Mouse (Mus musculus): ENCODE data around the gene Dpm1. TPM values are rescaled to one million over a fixed set of nuclear protein-coding genes. Genes with fewer than 3 reads are reported as not detected.

Dpm1 gene
- 58.3 and 60.7 TPM in 2 replicates for polyA plus RNA-seq (2016; fragmentation: Nextera tagmentation; extraction: Ambion mirVana)

- Histone ChIP-seq H3K27me3 (ENCODE audit: low read depth, poor library complexity, severe bottlenecking) (no peaks in the 10 kb centered on the region), H3K36me3 (peaks cover 60% of the 10 kb centered on the region), H3K27ac (peak within 1 kb of the TSS; percentile 97)
These were observed at the start of gene Dpm1, which contains the start of the genes Gm20716 and Mocs3 for GRCm38 (mm10) chr2:168230026-168230728. TSS of gene Dpm1 (minus strand) at chr2:168230591. TSS of gene Gm20716 (minus strand) at chr2:168230364. TSS of gene Mocs3 (plus strand) at chr2:168230622.

GRCm38 (mm10) chr2:168274374-168274935 is 44.1 kb upstream of the Dpm1 start:
- H3K9me3 ChIP-seq (replicated peaks), result no peaks in the 10 kb centered on the region
- WGBS, result 11% methylated on average over 11 of the region's 11 CpGs
- peaks cover 26% of the 10 kb centered on the region for H3K4me1 ChIP-seq
- peaks cover 94% of the 10 kb centered on the region for H3K27me3 ChIP-seq (ENCODE audit: low read depth, poor library complexity, severe bottlenecking)
- no peak overlapping the region for H3K27ac ChIP-seq
- no peaks in the 10 kb centered on the region for H3K36me3 ChIP-seq
- no peak overlapping the region for H3K4me3 ChIP-seq
- DNase-seq (ENCODE audit: low spot score), result peak; percentile 84

More at GRCm38 (mm10) chr2:168230026-168230728, at the start of gene Dpm1, which contains the start of the genes Gm20716 and Mocs3:
- H3K4me3 ChIP-seq, result peak within 1 kb of the TSS; percentile 100
- WGBS, result under 1% methylated on average over 73 of the region's 73 CpGs
- H3K4me1 ChIP-seq, result peaks cover 33% of the 10 kb centered on the region
- no peaks in the 10 kb centered on the region for H3K9me3 ChIP-seq (replicated peaks)
- DNase-seq (ENCODE audit: low spot score), result peak; percentile 94

GRCm38 (mm10) chr2:168273387-168273786 is 43.0 kb upstream of the Dpm1 start:
- no peak for DNase-seq (ENCODE audit: low spot score)
- WGBS, result 45% methylated on average over 9 of the region's 9 CpGs
- no peaks in the 10 kb centered on the region for H3K9me3 ChIP-seq (replicated peaks)
- peaks cover 30% of the 10 kb centered on the region for H3K4me1 ChIP-seq
- H3K4me3 ChIP-seq, result no peak overlapping the region
- peaks cover 94% of the 10 kb centered on the region for H3K27me3 ChIP-seq (ENCODE audit: low read depth, poor library complexity, severe bottlenecking)
- H3K36me3 ChIP-seq, result no peaks in the 10 kb centered on the region; the same call in 1 of the 2 replicates
- H3K27ac ChIP-seq, result no peak overlapping the region

- no peaks in the 10 kb centered on the region; the same call in 1 of the 2 replicates for H3K36me3 ChIP-seq
- peaks cover 16% of the 10 kb centered on the region for H3K4me1 ChIP-seq
- 24% methylated on average over 7 of the region's 7 CpGs for WGBS
- 0 out of 2 replicates have a peak overlapping the region, but pooled peaks have one; percentile 55 for H3K27ac ChIP-seq
- peak overlapping the region; percentile 33 for H3K4me3 ChIP-seq
- DNase-seq (ENCODE audit: low spot score), result peak; percentile 69
- H3K27me3 ChIP-seq (ENCODE audit: low read depth, poor library complexity, severe bottlenecking), result peaks cover 47% of the 10 kb centered on the region
- no peaks in the 10 kb centered on the region for H3K9me3 ChIP-seq (replicated peaks)
These were observed 37.6 kb upstream of the Dpm1 start for GRCm38 (mm10) chr2:168268033-168268432.

GRCm38 (mm10) chr2:168260900-168261299 is 30.5 kb upstream of the Dpm1 start:
- Histone ChIP-seq H3K9me3 (replicated peaks) (no peaks in the 10 kb centered on the region), H3K36me3 (no peaks in the 10 kb centered on the region), H3K4me3 (no peak overlapping the region), H3K27me3 (ENCODE audit: low read depth, poor library complexity, severe bottlenecking) (peaks cover 25% of the 10 kb centered on the region), H3K27ac (no peak overlapping the region), H3K4me1 (peaks cover 4% of the 10 kb centered on the region; the same call in 1 of the 2 replicates)
- 91% methylated on average over 10 of the region's 10 CpGs for WGBS
- no peak for DNase-seq (ENCODE audit: low spot score)

GRCm38 (mm10) chr2:168260124-168260523 is 29.7 kb upstream of the Dpm1 start:
- DNase-seq (ENCODE audit: low spot score), result no peak
- peaks cover 25% of the 10 kb centered on the region for H3K27me3 ChIP-seq (ENCODE audit: low read depth, poor library complexity, severe bottlenecking)
- no peaks in the 10 kb centered on the region for H3K9me3 ChIP-seq (replicated peaks)
- H3K4me3 ChIP-seq, result no peak overlapping the region
- no peaks in the 10 kb centered on the region for H3K36me3 ChIP-seq
- WGBS, result 87% methylated on average over 3 of the region's 3 CpGs
- H3K4me1 ChIP-seq, result peaks cover 4% of the 10 kb centered on the region; the same call in 1 of the 2 replicates
- H3K27ac ChIP-seq, result no peak overlapping the region

- H3K36me3 ChIP-seq, result no peaks in the 10 kb centered on the region
- peaks cover 9% of the 10 kb centered on the region for H3K4me1 ChIP-seq
- WGBS, result 91% methylated on average over 8 of the region's 8 CpGs
- H3K4me3 ChIP-seq, result no peak overlapping the region
- no peaks in the 10 kb centered on the region for H3K9me3 ChIP-seq (replicated peaks)
- peaks cover 25% of the 10 kb centered on the region for H3K27me3 ChIP-seq (ENCODE audit: low read depth, poor library complexity, severe bottlenecking)
- no peak for DNase-seq (ENCODE audit: low spot score)
- H3K27ac ChIP-seq, result no peak overlapping the region
These were observed 28.7 kb upstream of the Dpm1 start for GRCm38 (mm10) chr2:168259046-168259445.

GRCm38 (mm10) chr2:168257188-168257587 is 26.8 kb upstream of the Dpm1 start:
- no peak for DNase-seq (ENCODE audit: low spot score)
- Histone ChIP-seq H3K27me3 (ENCODE audit: low read depth, poor library complexity, severe bottlenecking) (peaks cover 14% of the 10 kb centered on the region), H3K27ac (no peak overlapping the region), H3K36me3 (no peaks in the 10 kb centered on the region), H3K9me3 (replicated peaks) (no peaks in the 10 kb centered on the region), H3K4me1 (peaks cover 18% of the 10 kb centered on the region), H3K4me3 (no peak overlapping the region)
- WGBS, result 85% methylated on average over 4 of the region's 4 CpGs

- 80% methylated on average over 3 of the region's 3 CpGs for WGBS
- H3K4me3 ChIP-seq, result no peak overlapping the region
These were observed 26.1 kb upstream of the Dpm1 start for GRCm38 (mm10) chr2:168256506-168256905.

GRCm38 (mm10) chr2:168253822-168254221 is 23.4 kb upstream of the Dpm1 start:
- WGBS, result 17% methylated on average over 7 of the region's 7 CpGs

More at GRCm38 (mm10) chr2:168256506-168256905, 26.1 kb upstream of the Dpm1 start:
- H3K27ac ChIP-seq, result no peak overlapping the region
- H3K4me1 ChIP-seq, result peaks cover 18% of the 10 kb centered on the region
- H3K9me3 ChIP-seq (replicated peaks), result no peaks in the 10 kb centered on the region
- DNase-seq (ENCODE audit: low spot score), result no peak
- peaks cover 10% of the 10 kb centered on the region; the same call in 1 of the 2 replicates for H3K27me3 ChIP-seq (ENCODE audit: low read depth, poor library complexity, severe bottlenecking)
- no peaks in the 10 kb centered on the region for H3K36me3 ChIP-seq

GRCm38 (mm10) chr2:168252639-168253292 is 22.4 kb upstream of the Dpm1 start:
- H3K9me3 ChIP-seq (replicated peaks), result no peaks in the 10 kb centered on the region
- peaks cover 18% of the 10 kb centered on the region for H3K4me1 ChIP-seq
- DNase-seq (ENCODE audit: low spot score), result peak; percentile 78
- no peaks in the 10 kb centered on the region for H3K36me3 ChIP-seq
- peak overlapping the region; percentile 44 for H3K4me3 ChIP-seq
- peak overlapping the region; percentile 75 for H3K27ac ChIP-seq
- peaks cover 11% of the 10 kb centered on the region; the same call in 1 of the 2 replicates for H3K27me3 ChIP-seq (ENCODE audit: low read depth, poor library complexity, severe bottlenecking)
- WGBS, result 13% methylated on average over 16 of the region's 16 CpGs

More at GRCm38 (mm10) chr2:168253822-168254221, 23.4 kb upstream of the Dpm1 start:
- Histone ChIP-seq H3K4me3 (no peak overlapping the region), H3K9me3 (replicated peaks) (no peaks in the 10 kb centered on the region), H3K4me1 (peaks cover 18% of the 10 kb centered on the region), H3K36me3 (no peaks in the 10 kb centered on the region), H3K27ac (no peak overlapping the region), H3K27me3 (ENCODE audit: low read depth, poor library complexity, severe bottlenecking) (peaks cover 11% of the 10 kb centered on the region; the same call in 1 of the 2 replicates)
- DNase-seq (ENCODE audit: low spot score), result no peak

GRCm38 (mm10) chr2:168250270-168250669 is 19.9 kb upstream of the Dpm1 start:
- peak; percentile 90 for DNase-seq (ENCODE audit: low spot score)
- Histone ChIP-seq H3K4me3 (no peak overlapping the region), H3K27ac (no peak overlapping the region), H3K36me3 (no peaks in the 10 kb centered on the region), H3K27me3 (ENCODE audit: low read depth, poor library complexity, severe bottlenecking) (peaks cover 17% of the 10 kb centered on the region), H3K4me1 (peaks cover 18% of the 10 kb centered on the region), H3K9me3 (replicated peaks) (no peaks in the 10 kb centered on the region)
- WGBS, result 21% methylated on average over 8 of the region's 8 CpGs
